Mouse (Mus musculus) CH12.LX (cell line): Measurements from ENCODE around the gene Fggy. TPM values are rescaled to one million over a fixed set of nuclear protein-coding genes. Genes with fewer than 3 reads are reported as not detected.

Experiments
- DNase-seq: peaks from one replicate; pipeline ENCODE4 v3.0.0-alpha.2; 2013; ENCODE audit errors: extremely low read depth
- H3K27ac ChIP-seq: 2 replicates; pipeline ENCODE4 v1.5.1; 2012; ENCODE audit warnings: low read depth, mild to moderate bottlenecking, control low read depth, moderate library complexity; ENCODE audit not compliant: insufficient read depth
- H3K27me3 ChIP-seq: replicated peaks from 2 replicates; pipeline ENCODE3; 2012; ENCODE audit warnings: inconsistent platforms
- H3K36me3 ChIP-seq, 2 experiments: replicated peaks in 1 of 2; 2 replicates each; pipeline versions ENCODE3 to v1.6.1; 2012; ENCODE audit warnings: inconsistent platforms in 1 of 2, low read length in 1 of 2, mild to moderate bottlenecking in 1 of 2, mixed read lengths in 1 of 2, moderate library complexity in 1 of 2; ENCODE audit not compliant: control insufficient read depth in 1 of 2, insufficient read depth in 1 of 2
- H3K4me1 ChIP-seq, 2 experiments: 2 replicates each; pipeline ENCODE4 v1.6.1; 2012; ENCODE audit warnings: inconsistent platforms in 1 of 2, moderate library complexity in 1 of 2; ENCODE audit not compliant: insufficient read depth in 2 of 2, control insufficient read depth in 1 of 2
- H3K4me2 ChIP-seq: 2 replicates; pipeline ENCODE4 v1.6.1; 2012; ENCODE audit warnings: low read depth, mild to moderate bottlenecking, control low read depth; ENCODE audit not compliant: poor library complexity, insufficient read depth, severe bottlenecking
- H3K4me3 ChIP-seq, 3 experiments: fragments of 150-350 bp in 1 of 3; sonication (generic) in 1 of 3; replicated peaks in 1 of 3; 2 replicates each; pipeline versions ENCODE3 to v1.5.1; 2011 to 2012; ENCODE audit warnings: low read depth in 2 of 3, low read length in 2 of 3, mild to moderate bottlenecking in 2 of 3, moderate library complexity in 2 of 3, control low read depth in 1 of 3, improper control_type of control experiment in 1 of 3, inconsistent platforms in 1 of 3, mixed read lengths in 1 of 3; ENCODE audit not compliant: poor library complexity in 1 of 3
- H3K79me2 ChIP-seq: replicated peaks from 2 replicates; pipeline ENCODE4 v1.6.1; 2012; ENCODE audit warnings: mild to moderate bottlenecking, moderate library complexity; ENCODE audit not compliant: control insufficient read depth, poor library complexity, insufficient read depth, severe bottlenecking; ENCODE audit errors: extremely low read depth
- H3K9ac ChIP-seq: 2 replicates; pipeline ENCODE4 v1.6.1; 2012; ENCODE audit warnings: low read depth, mild to moderate bottlenecking, control low read depth, moderate library complexity; ENCODE audit not compliant: insufficient read depth
- H3K9me3 ChIP-seq: replicated peaks from 2 replicates; pipeline ENCODE3; 2012; ENCODE audit warnings: low read length, inconsistent platforms, mixed read lengths
- BHLHE40 ChIP-seq: IDR thresholded peaks from 2 replicates; pipeline ENCODE4 v1.6.1; 2011; ENCODE audit warnings: mild to moderate bottlenecking, low read depth, low read length, improper control_type of control experiment
- CTCF ChIP-seq, 2 experiments: IDR thresholded peaks in 1 of 2; conservative IDR thresholded peaks in 1 of 2; 2 replicates each; pipeline ENCODE4 v1.5.1; 2011 to 2012; ENCODE audit warnings: low read depth in 2 of 2, low read length in 2 of 2, improper control_type of control experiment in 1 of 2, inconsistent platforms in 1 of 2, mild to moderate bottlenecking in 1 of 2, moderate library complexity in 1 of 2
- ELF1 ChIP-seq: IDR thresholded peaks from 2 replicates; pipeline ENCODE4 v1.6.1; 2014; ENCODE audit warnings: low read depth, mild to moderate bottlenecking, inconsistent platforms, low read length, improper control_type of control experiment
- IRF4 ChIP-seq: IDR thresholded peaks from 2 replicates; pipeline ENCODE4 v1.6.1; 2014; ENCODE audit warnings: low read depth, mild to moderate bottlenecking, inconsistent platforms, low read length, improper control_type of control experiment
- KAT2A ChIP-seq: IDR thresholded peaks from 2 replicates; pipeline ENCODE4 v1.6.1; 2012; ENCODE audit warnings: low read length, improper control_type of control experiment, inconsistent platforms; ENCODE audit not compliant: insufficient replicate concordance
- MAX ChIP-seq: IDR thresholded peaks from 2 replicates; pipeline ENCODE4 v1.6.1; 2011; ENCODE audit warnings: low read length, improper control_type of control experiment
- MEF2A ChIP-seq: IDR thresholded peaks from 2 replicates; pipeline ENCODE4 v1.6.1; 2014; ENCODE audit warnings: low read depth, mild to moderate bottlenecking, inconsistent platforms, low read length, improper control_type of control experiment, borderline replicate concordance
- MXI1 ChIP-seq: IDR thresholded peaks from 2 replicates; pipeline ENCODE4 v1.6.1; 2011; ENCODE audit warnings: mild to moderate bottlenecking, low read depth, low read length, improper control_type of control experiment
- MYC ChIP-seq: IDR thresholded peaks from 2 replicates; pipeline ENCODE4 v1.6.1; 2011; ENCODE audit warnings: low read depth, mild to moderate bottlenecking, improper control_type of control experiment, low read length
- NRF1 ChIP-seq: IDR thresholded peaks from 2 replicates; pipeline ENCODE4 v1.6.1; 2014; ENCODE audit warnings: low read depth, mild to moderate bottlenecking, inconsistent platforms, low read length, improper control_type of control experiment, moderate library complexity
- POLR2A ChIP-seq: IDR thresholded peaks from 2 replicates; pipeline ENCODE4 v1.6.1; 2011; ENCODE audit warnings: low read depth, mild to moderate bottlenecking, improper control_type of control experiment, low read length
- POLR2AphosphoS2 ChIP-seq: IDR thresholded peaks from 2 replicates; pipeline ENCODE4 v1.6.1; 2011; ENCODE audit warnings: low read depth, low read length, improper control_type of control experiment
- RCOR1 ChIP-seq: conservative IDR thresholded peaks from 2 replicates; pipeline ENCODE4 v1.6.1; 2012; ENCODE audit warnings: low read depth, mild to moderate bottlenecking, inconsistent platforms, low read length, improper control_type of control experiment
- SIN3A ChIP-seq: IDR thresholded peaks from 2 replicates; pipeline ENCODE4 v1.6.1; 2012; ENCODE audit warnings: low read length, improper control_type of control experiment, inconsistent platforms
- TCF12 ChIP-seq: IDR thresholded peaks from 2 replicates; pipeline ENCODE4 v1.6.1; 2014; ENCODE audit warnings: low read depth, mild to moderate bottlenecking, inconsistent platforms, low read length, improper control_type of control experiment
- USF1 ChIP-seq: IDR thresholded peaks from 2 replicates; pipeline ENCODE4 v1.6.1; 2014; ENCODE audit warnings: low read depth, mild to moderate bottlenecking, inconsistent platforms, low read length, improper control_type of control experiment
- ZC3H11A ChIP-seq: IDR thresholded peaks from 2 replicates; pipeline ENCODE4 v1.6.1; 2012; ENCODE audit warnings: low read depth, mild to moderate bottlenecking, inconsistent platforms, low read length, improper control_type of control experiment
- ZKSCAN1 ChIP-seq: IDR thresholded peaks from 2 replicates; pipeline ENCODE4 v1.6.1; 2012; ENCODE audit warnings: low read depth, inconsistent platforms, low read length, improper control_type of control experiment, borderline replicate concordance
- dilution Hi-C: fragments of 300-500 bp; cut with MboI; formaldehyde crosslinking; loops from 2 replicates; pipeline ENCODE4 v1.14.3; 2020; ENCODE audit warnings: low sequenced_read_pairs; ENCODE audit not compliant: extremely low pct_unique_long_range_greater_than_20kb, extremely low pct_ligation_motif_present
- in situ Hi-C: fragments of 300-500 bp; cut with MboI; formaldehyde crosslinking; loops from 3 replicates; pipeline ENCODE4 v1.14.3; 2019; ENCODE audit warnings: low sequenced_read_pairs, low pct_ligation_motif_present, low pct_unique_long_range_greater_than_20kb, mixed read lengths
- polyA plus RNA-seq: library from polyadenylated mRNA; unstranded; fragments of >175 nt; gene quantifications from 2 replicates; pipeline ENCODE4 v1.2.1, GENCODE M21; 2012; ENCODE audit warnings: low read depth; ENCODE audit not compliant: insufficient read length
- total RNA-seq, 2 experiments: library from RNA; depleted of rRNA; stranded (reverse); fragments of 300-350 nt in 1 of 2; fragments of >200 nt in 1 of 2; gene quantifications; 2 replicates each; pipeline ENCODE4 v1.2.3; 2012 to 2014

The Fggy gene
- total and polyA plus RNA-seq, 3 experiments: 6.2 to 7.5 (median 6.9) TPM

DNA sequence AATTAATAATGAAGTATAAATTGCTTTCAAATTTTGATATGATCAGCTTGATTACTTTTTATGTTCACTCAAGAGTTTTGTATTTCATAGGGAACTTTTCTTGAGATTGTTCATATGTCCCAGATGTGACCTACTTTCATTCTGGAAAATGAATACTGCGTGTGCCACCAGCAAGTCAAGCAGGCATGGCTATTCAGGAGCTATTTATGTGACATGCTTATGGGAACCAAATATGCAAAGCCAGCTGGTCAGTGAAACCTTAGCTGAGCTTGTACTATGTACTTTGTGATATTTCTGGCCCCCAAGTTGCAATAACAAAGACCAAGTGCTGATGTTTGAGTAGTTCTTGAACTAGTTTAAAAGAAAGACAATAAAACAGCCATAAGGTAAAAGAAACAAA lies 390.6 kb downstream of the Fggy start:
- no peaks in the 10 kb centered on the region for H3K4me1 ChIP-seq
- no peaks in the 10 kb centered on the region for H3K27me3 ChIP-seq
- in situ Hi-C loops: no loop called here
- H3K9ac ChIP-seq: no peak overlapping the region
- no peak overlapping the region for H3K4me3 ChIP-seq
- H3K27ac ChIP-seq: no peak overlapping the region
- dilution Hi-C loops: no loop called here
- no peak for TF ChIP-seq ZKSCAN1
- no peak for TF ChIP-seq MYC
- TF ChIP-seq POLR2A: no peak
- TF ChIP-seq ELF1: no peak
- TF ChIP-seq BHLHE40: no peak
- no peak for TF ChIP-seq RCOR1
- TF ChIP-seq MEF2A: no peak
- no peak for TF ChIP-seq KAT2A
- TF ChIP-seq TCF12: no peak
- DNase-seq: no peak
- no peaks in the 10 kb centered on the region for H3K36me3 ChIP-seq
- no peaks in the 10 kb centered on the region for H3K79me2 ChIP-seq
- H3K4me2 ChIP-seq: no peak overlapping the region
- no peaks in the 10 kb centered on the region for H3K9me3 ChIP-seq

DNA sequence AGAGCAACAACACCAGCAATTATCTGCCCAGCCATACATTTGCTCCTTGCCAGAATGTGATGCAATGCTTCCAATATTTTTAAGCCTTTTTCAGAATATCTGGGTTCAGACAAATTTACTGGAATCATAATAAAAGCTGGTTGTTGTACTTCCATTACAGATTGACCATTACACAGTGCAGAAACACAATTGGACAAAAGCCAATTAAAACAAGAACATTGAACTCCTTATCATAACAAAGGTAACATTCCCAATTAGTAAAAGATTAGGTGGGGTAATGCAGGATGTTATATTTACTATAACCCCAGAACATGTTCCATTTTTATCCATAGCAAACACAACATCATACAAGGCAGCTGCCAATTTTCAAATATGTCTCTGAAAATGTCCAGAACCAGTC lies 396.0 kb downstream of the Fggy start:
- Histone ChIP-seq H3K4me3 (no peak overlapping the region), H3K27me3 (no peaks in the 10 kb centered on the region), H3K4me2 (no peak overlapping the region), H3K36me3 (no peaks in the 10 kb centered on the region), H3K27ac (no peak overlapping the region), H3K79me2 (no peaks in the 10 kb centered on the region), H3K9me3 (no peaks in the 10 kb centered on the region), H3K4me1 (no peaks in the 10 kb centered on the region), H3K9ac (no peak overlapping the region)
- TF ChIP-seq SIN3A (no peak), ELF1 (no peak), USF1 (no peak), ZC3H11A (no peak), NRF1 (no peak), KAT2A (no peak), POLR2AphosphoS2 (no peak), IRF4 (no peak), CTCF (conservative IDR thresholded peaks at IDR 0.05 in 1 of 2, IDR thresholded peaks at IDR 0.05 in 1 of 2; ENCODE audit: low read depth in 2 of 2, low read length in 2 of 2) (no peak), MAX (no peak), MXI1 (no peak)
- in situ Hi-C loops (no loop called here), dilution Hi-C loops (no loop called here)
- no peak for DNase-seq
